Mouse (Mus musculus): ENCODE measurements at regions not wholly inside any gene's neighbourhood (a gene's known extent, or its start where the extent isn't known, plus 50 kb on each side); places are given as distances from the start of the nearest gene placed in this dataset.

DNA sequence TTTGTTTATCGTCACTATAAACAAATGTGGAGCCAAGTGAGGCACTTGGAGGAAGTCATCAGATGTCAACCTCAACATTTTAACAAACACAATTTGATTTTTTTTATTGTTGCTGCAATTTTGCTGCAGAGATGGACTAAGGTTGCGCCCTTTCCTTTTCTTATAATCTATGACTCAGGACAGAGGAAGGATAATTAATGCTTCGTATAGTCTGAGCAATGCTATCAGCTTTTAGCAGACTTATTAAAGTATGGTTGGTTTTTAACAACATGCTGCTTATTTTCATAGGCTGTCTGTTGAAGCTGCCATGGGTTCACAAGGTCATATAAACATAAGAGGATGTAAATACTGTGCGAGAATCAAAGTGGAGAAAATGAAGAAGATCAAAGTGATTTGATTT is 1202.8 kb upstream of the Adgrl2 start:
- H3K9me3 ChIP-seq (replicated peaks; ENCODE audit: insufficient read depth, low read length): no peaks in the 10 kb centered on the region
- TF ChIP-seq ETS1 (IDR thresholded peaks at IDR 0.05; ENCODE audit: low read depth, low read length) (no peak), MAX (IDR thresholded peaks at IDR 0.05; ENCODE audit: low read length) (no peak), MAZ (IDR thresholded peaks at IDR 0.05; ENCODE audit: low read depth, low read length) (no peak), KAT2A (conservative IDR thresholded peaks at IDR 0.05; ENCODE audit: low read depth, low read length) (no peak), CHD1 (IDR thresholded peaks at IDR 0.05; ENCODE audit: low read depth, low read length) (no peak), MYB (IDR thresholded peaks at IDR 0.05; ENCODE audit: low read depth, low read length) (no peak), ELF1 (IDR thresholded peaks at IDR 0.05; ENCODE audit: low read depth, low read length) (no peak), USF2 (IDR thresholded peaks at IDR 0.05; ENCODE audit: borderline replicate concordance in 1 of 2, insufficient read depth in 1 of 2, low read depth in 1 of 2, low read length in 2 of 2) (no peak)

DNA sequence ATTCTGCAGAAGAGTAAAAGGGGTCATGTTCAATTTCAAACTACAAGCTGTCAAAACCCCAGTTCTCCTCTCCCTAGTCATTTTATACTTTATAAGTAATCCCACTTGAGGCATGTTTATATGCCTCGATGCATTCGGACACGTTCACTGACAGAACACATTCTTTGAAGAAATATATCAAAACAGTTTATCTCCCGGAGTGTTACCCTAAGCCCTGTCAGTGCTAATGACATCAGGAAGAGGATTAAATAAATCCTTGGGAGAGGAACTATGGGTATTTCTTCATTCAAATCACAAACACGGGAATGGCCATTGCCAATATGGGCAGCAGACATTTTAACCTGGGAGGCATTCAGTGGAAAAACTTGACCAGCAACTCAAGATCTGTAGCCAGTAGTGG is 1208.1 kb upstream of the Adgrl2 start:
- no peak for TF ChIP-seq TAL1 (IDR thresholded peaks at IDR 0.05; ENCODE audit: low read length)
- TF ChIP-seq E2F4 (IDR thresholded peaks at IDR 0.05; ENCODE audit: borderline replicate concordance, low read depth, low read length): no peak
- no peak for TF ChIP-seq MXI1 (IDR thresholded peaks at IDR 0.05; ENCODE audit: low read depth, low read length)
- no peak for TF ChIP-seq MAFK (IDR thresholded peaks at IDR 0.05; ENCODE audit: borderline replicate concordance, low read depth, low read length)
- no peak for TF ChIP-seq USF2 (IDR thresholded peaks at IDR 0.05; ENCODE audit: borderline replicate concordance in 1 of 2, insufficient read depth in 1 of 2, low read depth in 1 of 2, low read length in 2 of 2)
- no peak for TF ChIP-seq USF1 (IDR thresholded peaks at IDR 0.05; ENCODE audit: low read depth, low read length)
- no peak for TF ChIP-seq ETS1 (IDR thresholded peaks at IDR 0.05; ENCODE audit: low read depth, low read length)
- TF ChIP-seq JUND (IDR thresholded peaks at IDR 0.05; ENCODE audit: low read depth, low read length): no peak
- TF ChIP-seq GABPA (IDR thresholded peaks at IDR 0.05; ENCODE audit: low read depth, low read length): no peak
- TF ChIP-seq KAT2A (conservative IDR thresholded peaks at IDR 0.05; ENCODE audit: low read depth, low read length): no peak
- TF ChIP-seq CHD2 (IDR thresholded peaks at IDR 0.05; ENCODE audit: low read length): no peak
- TF ChIP-seq CHD1 (IDR thresholded peaks at IDR 0.05; ENCODE audit: low read depth, low read length): no peak
- no peak for TF ChIP-seq MAZ (IDR thresholded peaks at IDR 0.05; ENCODE audit: low read depth, low read length)
- no peak for TF ChIP-seq ELF1 (IDR thresholded peaks at IDR 0.05; ENCODE audit: low read depth, low read length)
- Histone ChIP-seq H3K4me1 (ENCODE audit: control insufficient read depth in 1 of 2, insufficient read depth in 2 of 2, low read length in 2 of 2) (0 out of 4 replicates have a peak, but pooled peaks cover 0 to 3% of the 10 kb centered on the region in 2 experiments), H3K9ac (ENCODE audit: control insufficient read depth, low read depth, low read length, poor library complexity, severe bottlenecking) (no peak overlapping the region), H3K4me3 (ENCODE audit: control insufficient read depth in 1 of 2, insufficient read depth in 1 of 2, low read depth in 2 of 2, low read length in 2 of 2) (no peak overlapping the region), H3K79me2 (ENCODE audit: control insufficient read depth, insufficient read depth, low read length, poor library complexity) (no peaks in the 10 kb centered on the region), H3K9me3 (replicated peaks; ENCODE audit: insufficient read depth, low read length) (no peaks in the 10 kb centered on the region), H3K36me3 (ENCODE audit: control insufficient read depth in 1 of 2, insufficient read depth in 2 of 2, low read length in 2 of 2) (no peaks in the 10 kb centered on the region), H3K27ac (ENCODE audit: control insufficient read depth, low read depth, low read length) (no peak overlapping the region), H3K27me3 (ENCODE audit: control insufficient read depth in 1 of 2, insufficient read depth in 2 of 2, low read length in 2 of 2) (no peaks in the 10 kb centered on the region; a peak in 1 of 4 replicates)
- DNase-seq (ENCODE audit: low read depth, low spot score): no peak

More for the DNA sequence above, 1202.8 kb upstream of the Adgrl2 start:
- Histone ChIP-seq H3K4me3 (ENCODE audit: control insufficient read depth in 1 of 2, insufficient read depth in 1 of 2, low read depth in 2 of 2, low read length in 2 of 2) (no peak overlapping the region), H3K9ac (ENCODE audit: control insufficient read depth, low read depth, low read length, poor library complexity, severe bottlenecking) (no peak overlapping the region), H3K27ac (ENCODE audit: control insufficient read depth, low read depth, low read length) (no peak overlapping the region), H3K36me3 (ENCODE audit: control insufficient read depth in 1 of 2, insufficient read depth in 2 of 2, low read length in 2 of 2) (no peaks in the 10 kb centered on the region; a peak in 1 of 4 replicates), H3K27me3 (ENCODE audit: control insufficient read depth in 1 of 2, insufficient read depth in 2 of 2, low read length in 2 of 2) (no peaks in the 10 kb centered on the region; a peak in 1 of 4 replicates), H3K4me1 (ENCODE audit: control insufficient read depth in 1 of 2, insufficient read depth in 2 of 2, low read length in 2 of 2) (0 out of 4 replicates have a peak, but pooled peaks cover 0 to 3% of the 10 kb centered on the region in 2 experiments), H3K79me2 (ENCODE audit: control insufficient read depth, insufficient read depth, low read length, poor library complexity) (no peaks in the 10 kb centered on the region)
- no peak for DNase-seq (ENCODE audit: low read depth, low spot score)

Data from MEL (cell line).